Mouse (Mus musculus) heart, adult 11 months (tissue): Measurements from ENCODE around the gene Gucy2f.
"Not testable (repeated sequence)": the region's sequence is repeated elsewhere in the genome, so short reads cannot be mapped to it uniquely, and the experiment has no call there.

Experiments
- DNase-seq: peaks from one replicate; pipeline ENCODE4 v3.0.0; 2022

The Gucy2f gene

GRCm38 (mm10) chrX:142196831-142197230 is at the start of gene Gucy2f:
TSS of gene Gucy2f (minus strand) at chrX:142196931.
- DNase-seq: no peak

GRCm38 (mm10) chrX:142245682-142246327 is 49.1 kb upstream of the Gucy2f start:
- no peak for DNase-seq

GRCm38 (mm10) chrX:142237101-142237500 is 40.4 kb upstream of the Gucy2f start:
- DNase-seq: no peak

- not testable (repeated sequence) for DNase-seq
These were observed 39.4 kb upstream of the Gucy2f start for GRCm38 (mm10) chrX:142236146-142236545.

GRCm38 (mm10) chrX:142228769-142229158 is 32.0 kb upstream of the Gucy2f start:
- no peak for DNase-seq

- peak; percentile 97 for DNase-seq
These were observed 31.5 kb upstream of the Gucy2f start for GRCm38 (mm10) chrX:142228055-142228768.

GRCm38 (mm10) chrX:142227398-142228054 is 30.8 kb upstream of the Gucy2f start:
- DNase-seq: peak; percentile 90

- DNase-seq: no peak
These were observed 29.8 kb upstream of the Gucy2f start, which contains the start of gene Nxt2 for GRCm38 (mm10) chrX:142226542-142226941. TSS of gene Nxt2 (plus strand) at chrX:142226770.

- no peak for DNase-seq
These were observed 3.6 kb upstream of the Gucy2f start for GRCm38 (mm10) chrX:142200295-142200694.

- no peak for DNase-seq
These were observed 1.2 kb downstream of the Gucy2f start for GRCm38 (mm10) chrX:142195551-142195950.

GRCm38 (mm10) chrX:142194420-142194819 is 2.3 kb downstream of the Gucy2f start:
- peak; percentile 87 for DNase-seq

GRCm38 (mm10) chrX:142190355-142190754 is 6.4 kb downstream of the Gucy2f start:
- DNase-seq: peak; percentile 89

GRCm38 (mm10) chrX:142189023-142189703 is 7.6 kb downstream of the Gucy2f start:
- DNase-seq: no peak

GRCm38 (mm10) chrX:142182026-142182425 is 14.7 kb downstream of the Gucy2f start:
- no peak for DNase-seq

GRCm38 (mm10) chrX:142176981-142177380 is 19.8 kb downstream of the Gucy2f start:
- no peak for DNase-seq

- no peak for DNase-seq
These were observed 81.0 kb downstream of the Gucy2f start for GRCm38 (mm10) chrX:142115779-142116178.

GRCm38 (mm10) chrX:142111236-142111635 is 85.5 kb downstream of the Gucy2f start:
- DNase-seq: no peak

GRCm38 (mm10) chrX:142096904-142097303 is 99.8 kb downstream of the Gucy2f start:
- DNase-seq: no peak

- DNase-seq: no peak
These were observed 101.2 kb downstream of the Gucy2f start for GRCm38 (mm10) chrX:142095579-142095978.

- DNase-seq: peak; percentile 87
These were observed 134.1 kb downstream of the Gucy2f start for GRCm38 (mm10) chrX:142062585-142062984.
